ENCODE assay signal across 27 mouse cellular contexts in genomic region chr4:140831808-140832207, GRCm38 (mm10). TPM values are rescaled to one million over a fixed set of nuclear protein-coding genes. Genes with fewer than 3 reads are reported as not detected.
A peak's percentile ranks its signal among the peaks of the same experiment; 100 is the strongest.
DNase-seq lines count a peak whose midpoint lies in the region; ATAC-seq and TF ChIP-seq lines count a peak whose summit lies in the region.
"Had no signal": no experiment of that assay in that cellular context is flagged by ENCODE, and none has a peak within 500 bp of the region (broad histone marks: within the 10 kb centered on the region; RNA-seq: fewer than 3 reads in every experiment).

No protein-coding gene starts in this region.

- 0 out of 2 replicates have a peak, but pooled peaks have one; percentile 15 for ATAC-seq in heart, embryonic 16.5 days (replicated peaks; ENCODE audit: extremely low read depth, insufficient read depth, low FRiP score)
- ATAC-seq in liver, postnatal 0 days, result peak; percentile 42
- ATAC-seq in liver, embryonic 12.5 days, result no peak
- ATAC-seq: activated CD4-positive, CD25-positive, alpha-beta regulatory T cell, adult 4 months; CD4-positive, CD25-positive, alpha-beta regulatory T cell, adult 4 months; forebrain, embryonic 13.5 days; forebrain, embryonic 15.5 days; Patski had no signal

- no peaks in the 10 kb centered on the region for H3K9me3 ChIP-seq in heart, embryonic 16.5 days (replicated peaks; ENCODE audit: control insufficient read depth, low read length)
- H3K9me3 ChIP-seq in liver, postnatal 0 days (ENCODE audit: low read length), result no peaks in the 10 kb centered on the region
- no peaks in the 10 kb centered on the region for H3K9me3 ChIP-seq in liver, embryonic 12.5 days (replicated peaks)
- H3K9me3 ChIP-seq: embryonic facial prominence, embryonic 10.5 days; embryonic facial prominence, embryonic 12.5 days; forebrain, embryonic 13.5 days; forebrain, embryonic 15.5 days; G1E had no signal

- no peak for TF ChIP-seq CTCF in kidney, adult 2 months (conservative IDR thresholded peaks at IDR 0.05; ENCODE audit: insufficient read depth, insufficient read length, low read depth, low read length)
- no peak for TF ChIP-seq CTCF in liver, postnatal 0 days (IDR thresholded peaks at IDR 0.05; ENCODE audit: low read depth)

- no peak overlapping the region for H3K4me2 ChIP-seq in heart, embryonic 16.5 days (ENCODE audit: low read depth, low read length)
- no peak overlapping the region for H3K4me2 ChIP-seq in liver, postnatal 0 days (ENCODE audit: low read depth, low read length)
- no peak overlapping the region for H3K4me2 ChIP-seq in liver, embryonic 12.5 days
- H3K4me2 ChIP-seq: embryonic facial prominence, embryonic 12.5 days; forebrain, embryonic 13.5 days; forebrain, embryonic 15.5 days had no signal

- H3K27me3 ChIP-seq in heart, embryonic 16.5 days (ENCODE audit: control insufficient read depth, insufficient read depth, low read length), result peaks cover 5% of the 10 kb centered on the region; the same call in 1 of the 2 replicates
- no peaks in the 10 kb centered on the region for H3K27me3 ChIP-seq in kidney, adult 2 months (replicated peaks; ENCODE audit: control insufficient read depth, insufficient read depth, low read length)
- H3K27me3 ChIP-seq in liver, postnatal 0 days (ENCODE audit: insufficient read depth, low read length), result 0 out of 2 replicates have a peak, but pooled peaks cover 11% of the 10 kb centered on the region
- peaks cover 85% of the 10 kb centered on the region for H3K27me3 ChIP-seq in liver, embryonic 12.5 days (replicated peaks)
- H3K27me3 ChIP-seq: forebrain, embryonic 13.5 days; forebrain, embryonic 15.5 days; Patski had no signal

- no peak overlapping the region for H3K27ac ChIP-seq in heart, embryonic 16.5 days (ENCODE audit: low read length)
- no peak overlapping the region for H3K27ac ChIP-seq in kidney, adult 2 months (ENCODE audit: insufficient read depth, low read depth, low read length)
- no peak overlapping the region for H3K27ac ChIP-seq in liver, postnatal 0 days (ENCODE audit: low read depth)
- no peak overlapping the region for H3K27ac ChIP-seq in liver, embryonic 12.5 days
- H3K27ac ChIP-seq: embryonic facial prominence, embryonic 10.5 days; embryonic facial prominence, embryonic 12.5 days; forebrain, embryonic 13.5 days; forebrain, embryonic 15.5 days had no signal

- no peak overlapping the region for H3K4me3 ChIP-seq in heart, embryonic 16.5 days (ENCODE audit: low read length)
- H3K4me3 ChIP-seq in kidney, adult 2 months (ENCODE audit: insufficient read depth, low read depth, low read length), result no peak overlapping the region
- no peak overlapping the region for H3K4me3 ChIP-seq in liver, postnatal 0 days (ENCODE audit: low read depth, low read length)
- no peak overlapping the region for H3K4me3 ChIP-seq in liver, embryonic 12.5 days
- H3K4me3 ChIP-seq: embryonic facial prominence, embryonic 10.5 days; embryonic facial prominence, embryonic 12.5 days; forebrain, embryonic 13.5 days; forebrain, embryonic 15.5 days had no signal

- TF ChIP-seq EP300 in liver, postnatal 0 days (IDR thresholded peaks at IDR 0.05; ENCODE audit: low read depth), result no peak

- no peak overlapping the region for H3K9ac ChIP-seq in heart, embryonic 16.5 days (ENCODE audit: low read length)
- H3K9ac ChIP-seq in liver, postnatal 0 days (replicated peaks), result no peak overlapping the region
- no peak overlapping the region for H3K9ac ChIP-seq in liver, embryonic 12.5 days
- H3K9ac ChIP-seq: embryonic facial prominence, embryonic 12.5 days; forebrain, embryonic 13.5 days; forebrain, embryonic 15.5 days had no signal

- no peaks in the 10 kb centered on the region for H3K36me3 ChIP-seq in heart, embryonic 16.5 days (ENCODE audit: control insufficient read depth, insufficient read depth)
- no peaks in the 10 kb centered on the region for H3K36me3 ChIP-seq in kidney, adult 2 months (ENCODE audit: control insufficient read depth, insufficient read depth, low read length)
- no peaks in the 10 kb centered on the region for H3K36me3 ChIP-seq in liver, postnatal 0 days (replicated peaks; ENCODE audit: insufficient read depth, low read length)
- H3K36me3 ChIP-seq in liver, embryonic 12.5 days, result no peaks in the 10 kb centered on the region
- H3K36me3 ChIP-seq: embryonic facial prominence, embryonic 10.5 days; embryonic facial prominence, embryonic 12.5 days; forebrain, embryonic 15.5 days; G1E had no signal

- H3K4me1 ChIP-seq in heart, embryonic 16.5 days (ENCODE audit: control insufficient read depth, insufficient read depth, low read length), result 0 out of 2 replicates have a peak, but pooled peaks cover 2% of the 10 kb centered on the region
- H3K4me1 ChIP-seq in kidney, adult 2 months (ENCODE audit: control insufficient read depth, insufficient read depth, low read length), result no peaks in the 10 kb centered on the region
- peaks cover 3% of the 10 kb centered on the region; the same call in 1 of the 2 replicates for H3K4me1 ChIP-seq in liver, postnatal 0 days (ENCODE audit: insufficient read depth)
- H3K4me1 ChIP-seq in liver, embryonic 12.5 days, result peaks cover 13% of the 10 kb centered on the region

- TF ChIP-seq POLR2A in kidney, adult 2 months (IDR thresholded peaks at IDR 0.05; ENCODE audit: low read depth, low read length), result no peak

- no peak for DNase-seq in heart, adult 18-20 months
- DNase-seq in kidney, postnatal 10 days, result peak; percentile 41
- DNase-seq in kidney, adult 2 months, result no peak
- DNase-seq in liver, postnatal 0 days, result peak; percentile 39
- DNase-seq: adrenal gland, adult 8-10 months; adrenal gland, postnatal 14 days; adrenal gland, postnatal 36 days; B cell, adult 2 months; cerebellum, adult 11-12 months; cerebellum, adult 2 months; cerebellum, adult 9-10 months; cerebellum, postnatal 10 days; cerebellum, postnatal 25 days had no signal

- WGBS in heart, embryonic 16.5 days, result 70% methylated on average over 4 of the region's 4 CpGs
- WGBS in kidney, adult 2 months, result 49% methylated on average over 4 of the region's 4 CpGs
- 54% methylated on average over 4 of the region's 4 CpGs for WGBS in liver, postnatal 0 days (ENCODE audit: insufficient replicate concordance)
- WGBS in liver, embryonic 12.5 days (ENCODE audit: insufficient replicate concordance), result 74% methylated on average over 4 of the region's 4 CpGs

RNA-seq across cellular contexts. Expression of gene Padi1, which starts 13.8 kb away (rescaled TPM):
- polyA plus RNA-seq in heart, embryonic 16.5 days (2015; fragmentation: Nextera tagmentation; extraction: Ambion mirVana), result 0.07 and 0.10 TPM in 2 replicates
- total RNA-seq in heart, adult 18-20 months (2021), result under 1 TPM in 1 of 2 experiments, not detected in 1; 0.23 TPM
- 0.13 and 0.23 TPM in 2 replicates for polyA plus RNA-seq in kidney, adult 2 months (2012; rRNA removed)
- polyA plus RNA-seq in liver, postnatal 0 days (2015; fragmentation: Nextera tagmentation; extraction: Ambion mirVana), result 0.02 TPM in 1 of 2 replicates, not detected in the other
- 0.10 TPM in 1 of 2 replicates, not detected in the other for polyA plus RNA-seq in liver, embryonic 12.5 days (2016; fragmentation: Nextera tagmentation; extraction: Ambion mirVana)
- total RNA-seq: adrenal gland, adult 18-20 months; adrenal gland, adult 8-10 months; adrenal gland, postnatal 14 days; adrenal gland, postnatal 36 days had no signal
- polyA plus RNA-seq: forebrain, embryonic 11.5 days; forebrain, embryonic 13.5 days; forebrain, embryonic 15.5 days had no signal

RNA-seq across cellular contexts. Expression of gene Padi3, which starts 21.4 kb away (rescaled TPM):
- 0.24 and 0.55 TPM in 2 replicates for polyA plus RNA-seq in heart, embryonic 16.5 days (2015; fragmentation: Nextera tagmentation; extraction: Ambion mirVana)
- under 1 TPM in 1 of 2 experiments, not detected in 1; 0.15 TPM for total RNA-seq in heart, adult 18-20 months (2021)
- 0.03 TPM in 2 replicates for polyA plus RNA-seq in kidney, adult 2 months (2012; rRNA removed)
- polyA plus RNA-seq in liver, postnatal 0 days (2015; fragmentation: Nextera tagmentation; extraction: Ambion mirVana), result 0.06 and 0.11 TPM in 2 replicates
- polyA plus RNA-seq in liver, embryonic 12.5 days (2016; fragmentation: Nextera tagmentation; extraction: Ambion mirVana), result 0.37 and 0.47 TPM in 2 replicates
- total RNA-seq: adrenal gland, adult 18-20 months; adrenal gland, adult 8-10 months; adrenal gland, postnatal 14 days; adrenal gland, postnatal 36 days had no signal
- polyA plus RNA-seq: cerebellum, adult 2 months; cortical plate, adult 2 months; forebrain, embryonic 11.5 days; forebrain, embryonic 13.5 days; forebrain, embryonic 15.5 days; Patski had no signal

RNA-seq across cellular contexts. Expression of gene Padi4, which starts 57.8 kb away (rescaled TPM):
- 2.6 and 3.0 TPM in 2 replicates for polyA plus RNA-seq in heart, embryonic 16.5 days (2015; fragmentation: Nextera tagmentation; extraction: Ambion mirVana)
- 1 to 10 TPM in 1 of 2 experiments, under 1 TPM in 1; 0.51 to 1.5 TPM for total RNA-seq in heart, adult 18-20 months (2021)
- polyA plus RNA-seq in kidney, adult 2 months (2012; rRNA removed), result 0.38 and 0.44 TPM in 2 replicates
- 3.6 and 4.5 TPM in 2 replicates for polyA plus RNA-seq in liver, postnatal 0 days (2015; fragmentation: Nextera tagmentation; extraction: Ambion mirVana)
- 0.63 and 0.91 TPM in 2 replicates for polyA plus RNA-seq in liver, embryonic 12.5 days (2016; fragmentation: Nextera tagmentation; extraction: Ambion mirVana)
- total RNA-seq: CH12.LX, G1E had no signal
- polyA plus RNA-seq: embryonic facial prominence, embryonic 12.5 days had no signal

Comparison
In these comparisons a context has a peak if more than half of its experiments do, and no peak if none do; other contexts are left out.
1. DNase-seq: peak in kidney, postnatal 10 days (single experiment) and liver, postnatal 0 days (single experiment); none in heart, adult 18-20 months (0 of 2) and kidney, adult 2 months (single experiment).